Mouse (Mus musculus): ENCODE data around the gene Slc25a22. TPM values are rescaled to one million over a fixed set of nuclear protein-coding genes. Genes with fewer than 3 reads are reported as not detected.

Slc25a22 gene
- polyA plus RNA-seq, 1 experiment from 2014 or later = 80.4 TPM

DNA sequence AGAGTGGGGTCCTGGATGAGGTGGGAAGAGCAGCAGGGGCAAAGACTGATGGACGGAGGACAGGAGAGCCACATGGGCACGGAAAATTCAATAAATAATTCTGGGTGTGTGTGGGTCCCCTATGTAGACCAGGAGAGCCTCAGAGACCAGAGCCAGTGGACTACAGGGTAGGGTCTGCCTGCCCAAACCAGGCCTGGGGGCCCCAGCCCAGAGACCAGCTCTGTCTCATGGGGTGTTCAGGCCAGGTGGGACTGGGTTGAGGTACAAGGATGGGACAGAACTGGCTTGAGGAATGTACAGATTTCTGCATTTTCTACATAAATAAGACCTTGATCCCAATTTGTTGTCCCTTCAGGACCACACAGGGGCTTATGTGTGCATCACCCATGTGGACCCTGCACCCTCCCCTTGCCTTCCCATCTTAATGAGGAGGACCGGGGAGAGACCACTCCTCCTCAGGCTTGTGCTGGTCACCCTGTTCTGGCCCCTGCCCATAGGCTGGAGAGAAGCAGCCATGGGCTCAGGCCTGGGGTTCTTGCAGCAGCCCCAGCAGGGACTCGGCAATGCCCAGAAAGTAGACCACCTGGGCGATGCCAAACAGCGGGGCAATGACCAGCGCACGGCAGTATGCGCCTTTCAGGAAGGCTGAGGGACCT is 7.0 kb downstream of the Slc25a22 start:
- Histone ChIP-seq H3K4me2 (ENCODE audit: low read depth, low read length) (no peak overlapping the region), H3K9me3 (ENCODE audit: control insufficient read depth, low read length) (no peaks in the 10 kb centered on the region), H3K4me1 (ENCODE audit: control insufficient read depth, insufficient read depth, low read length) (peaks cover 25% of the 10 kb centered on the region), H3K9ac (replicated peaks; ENCODE audit: low read depth, low read length) (no peak overlapping the region), H3K36me3 (ENCODE audit: control insufficient read depth, insufficient read depth, low read length) (peaks cover 26% of the 10 kb centered on the region), H3K27ac (ENCODE audit: low read depth, low read length) (no peak overlapping the region), H3K4me3 (ENCODE audit: low read depth, low read length) (no peak overlapping the region), H3K27me3 (ENCODE audit: control insufficient read depth, insufficient read depth, low read length) (no peaks in the 10 kb centered on the region)
- no peak for ATAC-seq (ENCODE audit: low read depth)
- WGBS = 92% methylated on average over 9 of the region's 9 CpGs

DNA sequence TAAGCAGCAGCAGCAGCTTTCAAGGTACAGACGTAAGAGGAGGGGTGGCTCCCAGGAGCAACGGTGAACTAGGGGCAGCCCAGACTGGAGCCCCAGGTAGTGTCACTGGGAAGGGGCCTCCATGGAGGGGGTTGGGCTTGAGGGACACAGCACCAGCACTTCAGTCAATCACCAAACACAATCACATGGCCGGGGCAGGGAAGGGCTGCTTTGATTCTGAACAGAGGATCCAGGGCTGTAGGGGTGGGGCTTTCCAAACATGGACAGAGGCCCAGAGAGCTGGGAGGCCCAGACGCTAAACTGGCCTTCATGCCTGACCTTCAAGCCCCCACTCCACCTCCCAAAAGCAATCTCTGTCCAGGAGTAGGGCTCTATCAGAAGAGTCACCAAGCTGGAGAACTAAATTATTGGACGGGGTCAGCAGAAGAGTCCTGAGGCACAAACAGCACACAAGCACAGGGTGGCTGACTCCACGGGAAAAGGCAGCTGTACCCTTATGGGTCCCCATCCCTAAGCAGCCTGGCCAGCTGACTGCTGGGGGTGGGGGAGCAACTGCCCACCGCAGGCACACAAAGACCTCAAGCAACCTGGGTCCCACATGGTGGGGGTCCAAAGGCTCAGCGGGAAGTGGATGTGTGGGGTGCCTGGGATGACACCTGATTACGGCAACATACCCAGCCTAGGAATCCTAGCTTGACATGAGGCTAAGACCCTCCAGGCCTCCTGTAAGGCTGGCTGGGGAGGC is 7.7 kb downstream of the Slc25a22 start:
- ATAC-seq (ENCODE audit: low read depth) = no peak
- H3K4me1 ChIP-seq (ENCODE audit: control insufficient read depth, insufficient read depth, low read length) = peaks cover 19% of the 10 kb centered on the region
- 60% methylated on average over 9 of the region's 9 CpGs for WGBS
- peak overlapping the region; percentile 88; the same call in 1 of the 2 replicates for H3K4me2 ChIP-seq (ENCODE audit: low read depth, low read length)
- H3K27ac ChIP-seq (ENCODE audit: low read depth, low read length) = no peak overlapping the region
- no peaks in the 10 kb centered on the region for H3K27me3 ChIP-seq (ENCODE audit: control insufficient read depth, insufficient read depth, low read length)
- no peak overlapping the region for H3K9ac ChIP-seq (replicated peaks; ENCODE audit: low read depth, low read length)
- H3K4me3 ChIP-seq (ENCODE audit: low read depth, low read length) = no peak overlapping the region; the same call in 1 of the 2 replicates
- no peaks in the 10 kb centered on the region for H3K9me3 ChIP-seq (ENCODE audit: control insufficient read depth, low read length)
- H3K36me3 ChIP-seq (ENCODE audit: control insufficient read depth, insufficient read depth, low read length) = peaks cover 26% of the 10 kb centered on the region

DNA sequence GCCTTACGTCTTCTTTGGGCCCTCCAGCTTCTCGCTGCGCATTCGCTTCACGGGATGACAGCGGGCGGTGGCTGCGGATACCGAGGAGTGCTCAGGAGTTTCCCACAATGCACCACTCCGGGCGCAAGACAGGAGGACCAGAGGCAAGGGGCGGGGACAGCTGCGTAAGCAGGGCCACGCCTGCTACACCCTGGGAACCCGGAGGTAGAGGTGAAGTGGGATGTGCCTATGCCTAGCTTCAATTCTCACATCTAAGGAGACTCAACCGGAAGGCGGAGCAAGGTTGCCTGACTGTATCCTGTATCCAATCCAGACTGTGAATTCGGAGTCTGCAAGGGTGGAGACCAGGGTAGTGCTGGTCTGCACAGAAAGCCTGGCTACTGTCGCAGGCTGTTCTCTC is 8.4 kb downstream of the Slc25a22 start, which contains the start of gene Cend1:
Cend1 (minus strand) TSS at position 182 of the 400 bp plus-strand sequence.
- peak; percentile 76 for ATAC-seq (ENCODE audit: low read depth)
- peaks cover 26% of the 10 kb centered on the region for H3K36me3 ChIP-seq (ENCODE audit: control insufficient read depth, insufficient read depth, low read length)
- 2% methylated on average over 19 of the region's 19 CpGs for WGBS

DNA sequence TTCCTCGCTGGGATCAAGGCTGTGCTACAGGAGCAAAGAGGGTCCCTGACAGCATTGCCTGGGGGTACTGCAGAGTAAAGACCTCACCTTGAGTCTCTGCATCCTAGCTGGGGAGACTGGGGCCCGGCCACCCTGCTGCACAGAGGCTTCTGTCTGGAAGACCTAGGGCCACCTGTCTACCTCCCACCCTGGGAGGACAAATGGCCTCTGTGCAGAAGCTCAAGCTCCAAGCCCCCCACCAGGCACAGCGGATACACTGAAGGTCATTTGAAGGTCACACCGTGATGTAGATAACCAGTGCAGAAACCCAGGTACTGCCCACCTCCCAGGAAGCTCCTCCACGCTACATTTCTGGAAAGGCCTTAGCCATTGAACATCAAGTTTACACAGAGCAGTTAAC is 9.0 kb downstream of the Slc25a22 start:
- ATAC-seq (ENCODE audit: low read depth) = peak; percentile 0; the same call in 1 of the 2 replicates
- no peaks in the 10 kb centered on the region for H3K9me3 ChIP-seq (ENCODE audit: control insufficient read depth, low read length)
- 54% methylated on average over 5 of the region's 5 CpGs for WGBS
- H3K4me3 ChIP-seq (ENCODE audit: low read depth, low read length) = peak overlapping the region; percentile 59
- peak overlapping the region; percentile 81 for H3K27ac ChIP-seq (ENCODE audit: low read depth, low read length)
- H3K4me2 ChIP-seq (ENCODE audit: low read depth, low read length) = peak overlapping the region; percentile 88
- peaks cover 10% of the 10 kb centered on the region for H3K4me1 ChIP-seq (ENCODE audit: control insufficient read depth, insufficient read depth, low read length)
- no peaks in the 10 kb centered on the region for H3K27me3 ChIP-seq (ENCODE audit: control insufficient read depth, insufficient read depth, low read length)
- H3K36me3 ChIP-seq (ENCODE audit: control insufficient read depth, insufficient read depth, low read length) = peaks cover 26% of the 10 kb centered on the region
- peak overlapping the region; percentile 86 for H3K9ac ChIP-seq (replicated peaks; ENCODE audit: low read depth, low read length)

More for the DNA sequence above, 8.4 kb downstream of the Slc25a22 start, which contains the start of gene Cend1:
- peaks cover 14% of the 10 kb centered on the region for H3K4me1 ChIP-seq (ENCODE audit: control insufficient read depth, insufficient read depth, low read length)
- peak within 1 kb of the TSS; percentile 59 for H3K4me3 ChIP-seq (ENCODE audit: low read depth, low read length)
- H3K27me3 ChIP-seq (ENCODE audit: control insufficient read depth, insufficient read depth, low read length) = no peaks in the 10 kb centered on the region
- H3K4me2 ChIP-seq (ENCODE audit: low read depth, low read length) = peak within 1 kb of the TSS; percentile 88
- no peaks in the 10 kb centered on the region for H3K9me3 ChIP-seq (ENCODE audit: control insufficient read depth, low read length)
- peak within 1 kb of the TSS; percentile 81 for H3K27ac ChIP-seq (ENCODE audit: low read depth, low read length)
- H3K9ac ChIP-seq (replicated peaks; ENCODE audit: low read depth, low read length) = peak within 1 kb of the TSS; percentile 86

DNA sequence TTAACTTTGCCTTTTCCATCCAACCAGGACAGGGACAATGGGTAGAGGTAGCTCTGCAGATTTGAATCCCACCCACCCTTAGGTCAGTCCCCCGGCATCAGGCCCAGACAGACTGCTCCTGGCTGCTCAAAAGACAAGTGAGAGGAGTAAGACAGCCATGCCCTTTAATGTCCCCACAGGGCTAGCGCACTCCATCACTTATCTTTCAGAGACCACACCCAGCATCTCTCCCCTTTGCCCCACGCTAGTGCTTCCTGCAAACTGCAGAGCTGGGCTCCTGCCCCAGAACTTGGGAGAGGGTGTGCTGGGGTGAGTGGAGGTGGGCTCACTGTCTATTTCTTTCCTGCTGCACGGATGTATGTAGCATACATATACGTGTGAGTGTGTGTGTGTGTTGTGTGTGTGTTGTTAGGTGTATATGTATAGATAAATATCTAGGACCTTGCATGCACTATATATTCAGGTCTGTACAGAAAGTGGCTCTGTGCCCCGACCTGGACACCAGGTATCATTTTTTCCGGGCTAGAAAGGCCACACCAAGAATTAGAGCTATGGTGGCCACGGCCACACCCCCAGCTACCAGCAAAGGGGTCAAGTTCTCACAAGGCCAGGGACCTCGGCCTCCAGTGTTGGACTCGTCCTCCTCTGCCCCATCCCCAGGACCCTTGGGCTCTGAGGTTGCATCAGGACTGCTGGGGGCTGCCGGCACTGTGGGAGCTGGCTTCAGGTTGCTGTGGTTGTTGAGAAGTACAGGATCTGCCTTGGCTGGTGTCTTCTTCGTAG is 10.6 kb downstream of the Slc25a22 start:
- no peak for ATAC-seq (ENCODE audit: low read depth)
- no peak overlapping the region for H3K27ac ChIP-seq (ENCODE audit: low read depth, low read length)
- no peak overlapping the region for H3K4me3 ChIP-seq (ENCODE audit: low read depth, low read length)
- peaks cover 6% of the 10 kb centered on the region for H3K4me1 ChIP-seq (ENCODE audit: control insufficient read depth, insufficient read depth, low read length)
- H3K27me3 ChIP-seq (ENCODE audit: control insufficient read depth, insufficient read depth, low read length) = no peaks in the 10 kb centered on the region
- peaks cover 22% of the 10 kb centered on the region for H3K36me3 ChIP-seq (ENCODE audit: control insufficient read depth, insufficient read depth, low read length)
- 86% methylated on average over 12 of the region's 12 CpGs for WGBS
- H3K9me3 ChIP-seq (ENCODE audit: control insufficient read depth, low read length) = no peaks in the 10 kb centered on the region
- H3K4me2 ChIP-seq (ENCODE audit: low read depth, low read length) = no peak overlapping the region
- H3K9ac ChIP-seq (replicated peaks; ENCODE audit: low read depth, low read length) = no peak overlapping the region

DNA sequence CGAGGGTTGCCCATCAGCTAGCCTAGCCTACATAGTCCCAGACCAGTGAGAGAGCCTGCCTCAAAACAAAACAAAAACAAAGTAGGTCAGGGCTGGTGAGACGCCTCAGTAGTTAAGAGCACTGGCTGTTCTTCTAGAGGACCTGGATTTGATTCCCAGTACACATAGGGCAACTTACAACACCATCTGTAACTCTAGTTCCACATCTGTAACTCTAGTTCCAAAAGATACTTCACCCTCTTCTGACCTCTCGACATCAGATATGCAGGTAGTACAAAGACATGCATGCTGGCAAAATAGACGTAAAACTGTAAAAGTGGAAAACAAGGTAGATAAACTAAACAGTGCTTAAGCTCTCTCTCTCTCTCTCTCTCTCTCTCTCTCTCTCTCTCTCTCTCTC is 13.9 kb downstream of the Slc25a22 start:
- WGBS = 80% methylated on average over 4 of the region's 4 CpGs
- H3K4me1 ChIP-seq (ENCODE audit: control insufficient read depth, insufficient read depth, low read length) = peaks cover 5% of the 10 kb centered on the region
- no peak overlapping the region for H3K4me2 ChIP-seq (ENCODE audit: low read depth, low read length)
- H3K4me3 ChIP-seq (ENCODE audit: low read depth, low read length) = no peak overlapping the region
- H3K27ac ChIP-seq (ENCODE audit: low read depth, low read length) = no peak overlapping the region
- 0 out of 2 replicates have a peak, but pooled peaks cover 3% of the 10 kb centered on the region for H3K36me3 ChIP-seq (ENCODE audit: control insufficient read depth, insufficient read depth, low read length)
- no peak overlapping the region for H3K9ac ChIP-seq (replicated peaks; ENCODE audit: low read depth, low read length)
- no peak for ATAC-seq (ENCODE audit: low read depth)
- no peaks in the 10 kb centered on the region for H3K9me3 ChIP-seq (ENCODE audit: control insufficient read depth, low read length)
- H3K27me3 ChIP-seq (ENCODE audit: control insufficient read depth, insufficient read depth, low read length) = no peaks in the 10 kb centered on the region

DNA sequence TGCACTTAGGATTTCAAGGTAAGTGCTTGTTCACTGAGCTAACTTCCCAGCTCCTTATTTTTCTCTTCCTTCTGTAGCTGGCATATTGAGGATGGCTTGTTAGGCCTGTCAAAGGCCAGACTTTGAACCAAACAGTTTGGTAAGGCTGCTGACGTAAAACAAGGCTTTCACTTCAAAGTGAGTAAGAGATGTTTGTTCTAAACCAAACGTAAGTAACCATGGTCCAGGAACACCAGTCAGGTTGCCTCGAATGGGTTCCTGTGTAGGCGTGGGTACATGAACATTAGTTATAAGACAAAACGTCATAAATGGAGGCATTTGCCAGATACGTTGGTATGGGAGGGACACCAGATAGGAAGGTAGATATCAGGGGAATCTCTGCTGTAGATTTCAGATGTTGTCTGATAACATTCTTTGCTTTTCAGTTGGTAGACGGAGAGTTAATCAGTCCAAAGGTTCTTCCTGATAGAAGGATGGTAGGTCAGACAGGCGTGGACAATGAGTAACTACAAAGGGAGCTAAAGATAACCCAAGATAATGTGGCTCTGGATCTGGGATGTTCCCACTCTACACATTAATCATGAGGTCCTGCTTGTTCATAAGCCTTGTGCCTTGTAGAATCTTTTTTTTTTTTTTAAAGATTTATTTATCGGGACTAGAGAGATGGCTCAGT is 17.5 kb downstream of the Slc25a22 start:
- no peaks in the 10 kb centered on the region for H3K27me3 ChIP-seq (ENCODE audit: control insufficient read depth, insufficient read depth, low read length)

DNA sequence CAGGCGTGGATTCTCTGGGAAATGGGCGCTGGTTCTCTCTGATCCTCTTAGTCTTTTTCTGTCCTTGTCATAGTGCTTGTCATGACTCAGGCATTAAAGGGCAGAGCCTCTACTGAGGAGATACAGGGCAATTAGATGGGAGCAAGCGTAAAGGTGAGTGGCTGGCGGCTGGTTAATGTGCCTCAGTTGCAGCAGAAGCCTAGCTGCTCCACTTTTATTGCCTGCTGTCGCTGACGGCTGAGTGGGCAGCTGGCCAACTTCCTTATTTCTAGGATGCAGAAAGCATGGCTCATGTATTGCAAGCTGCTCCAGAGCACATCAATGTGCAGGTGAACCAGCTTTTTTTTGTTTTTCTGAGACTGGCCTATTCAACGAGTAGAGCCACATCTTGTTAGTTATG is 18.7 kb downstream of the Slc25a22 start:
- Histone ChIP-seq H3K27ac (ENCODE audit: low read depth, low read length) (peak overlapping the region; percentile 6; the same call in 1 of the 2 replicates), H3K9ac (replicated peaks; ENCODE audit: low read depth, low read length) (no peak overlapping the region), H3K9me3 (ENCODE audit: control insufficient read depth, low read length) (no peaks in the 10 kb centered on the region), H3K4me3 (ENCODE audit: low read depth, low read length) (no peak overlapping the region), H3K4me1 (ENCODE audit: control insufficient read depth, insufficient read depth, low read length) (peaks cover 3% of the 10 kb centered on the region; the same call in 1 of the 2 replicates), H3K4me2 (ENCODE audit: low read depth, low read length) (no peak overlapping the region), H3K36me3 (ENCODE audit: control insufficient read depth, insufficient read depth, low read length) (no peaks in the 10 kb centered on the region), H3K27me3 (ENCODE audit: control insufficient read depth, insufficient read depth, low read length) (no peaks in the 10 kb centered on the region)
- WGBS = 43% methylated on average over 7 of the region's 7 CpGs
- ATAC-seq (ENCODE audit: low read depth) = no peak

More for the DNA sequence above, 17.5 kb downstream of the Slc25a22 start:
- no peak overlapping the region for H3K9ac ChIP-seq (replicated peaks; ENCODE audit: low read depth, low read length)
- no peak overlapping the region for H3K4me3 ChIP-seq (ENCODE audit: low read depth, low read length)
- no peak overlapping the region for H3K27ac ChIP-seq (ENCODE audit: low read depth, low read length)
- H3K4me2 ChIP-seq (ENCODE audit: low read depth, low read length) = no peak overlapping the region
- 88% methylated on average over 9 of the region's 9 CpGs for WGBS
- H3K4me1 ChIP-seq (ENCODE audit: control insufficient read depth, insufficient read depth, low read length) = no peaks in the 10 kb centered on the region
- ATAC-seq (ENCODE audit: low read depth) = no peak
- no peaks in the 10 kb centered on the region for H3K36me3 ChIP-seq (ENCODE audit: control insufficient read depth, insufficient read depth, low read length)
- no peaks in the 10 kb centered on the region for H3K9me3 ChIP-seq (ENCODE audit: control insufficient read depth, low read length)
